Mouse (Mus musculus): ENCODE data around the gene Tex101. TPM values are rescaled to one million over a fixed set of nuclear protein-coding genes. Genes with fewer than 3 reads are reported as not detected.

The Tex101 gene
- polyA plus RNA-seq, 1 experiment from 2014 or later: not detected

GRCm38 (mm10) chr7:24664301-24664700, 12.2 kb downstream of the Tex101 start:
- no peak for ATAC-seq
- Histone ChIP-seq H3K27me3 (replicated peaks; ENCODE audit: control insufficient read depth, insufficient read depth, low read length) (no peaks in the 10 kb centered on the region), H3K4me1 (replicated peaks; ENCODE audit: control insufficient read depth, insufficient read depth, low read length) (no peaks in the 10 kb centered on the region), H3K9me3 (ENCODE audit: control insufficient read depth, low read length) (no peaks in the 10 kb centered on the region), H3K36me3 (ENCODE audit: control insufficient read depth, insufficient read depth) (no peaks in the 10 kb centered on the region), H3K9ac (replicated peaks; ENCODE audit: low read depth, low read length) (no peak overlapping the region), H3K4me2 (ENCODE audit: low read length) (no peak overlapping the region), H3K4me3 (replicated peaks; ENCODE audit: low read length) (no peak overlapping the region), H3K27ac (ENCODE audit: low read length) (no peak overlapping the region)
- WGBS: 34% methylated on average over 8 of the region's 8 CpGs

- no peak overlapping the region for H3K4me3 ChIP-seq (replicated peaks; ENCODE audit: low read length)
- 14% methylated on average over 8 of the region's 8 CpGs for WGBS
- no peaks in the 10 kb centered on the region for H3K27me3 ChIP-seq (replicated peaks; ENCODE audit: control insufficient read depth, insufficient read depth, low read length)
- H3K36me3 ChIP-seq (ENCODE audit: control insufficient read depth, insufficient read depth): no peaks in the 10 kb centered on the region
- H3K27ac ChIP-seq (ENCODE audit: low read length): no peak overlapping the region
- H3K4me1 ChIP-seq (replicated peaks; ENCODE audit: control insufficient read depth, insufficient read depth, low read length): no peaks in the 10 kb centered on the region
- ATAC-seq: peak; percentile 64
- H3K9me3 ChIP-seq (ENCODE audit: control insufficient read depth, low read length): no peaks in the 10 kb centered on the region
- H3K9ac ChIP-seq (replicated peaks; ENCODE audit: low read depth, low read length): no peak overlapping the region
- no peak overlapping the region for H3K4me2 ChIP-seq (ENCODE audit: low read length)
Observed at GRCm38 (mm10) chr7:24662575-24662974, 13.9 kb downstream of the Tex101 start.

- Histone ChIP-seq H3K27me3 (replicated peaks; ENCODE audit: control insufficient read depth, insufficient read depth, low read length) (no peaks in the 10 kb centered on the region), H3K36me3 (ENCODE audit: control insufficient read depth, insufficient read depth) (no peaks in the 10 kb centered on the region), H3K4me2 (ENCODE audit: low read length) (no peak overlapping the region), H3K27ac (ENCODE audit: low read length) (no peak overlapping the region), H3K9ac (replicated peaks; ENCODE audit: low read depth, low read length) (no peak overlapping the region), H3K4me1 (replicated peaks; ENCODE audit: control insufficient read depth, insufficient read depth, low read length) (no peaks in the 10 kb centered on the region), H3K9me3 (ENCODE audit: control insufficient read depth, low read length) (no peaks in the 10 kb centered on the region), H3K4me3 (replicated peaks; ENCODE audit: low read length) (no peak overlapping the region)
- ATAC-seq: no peak
- 77% methylated on average over 17 of the region's 17 CpGs for WGBS
Observed at GRCm38 (mm10) chr7:24661118-24661904, 15.2 kb downstream of the Tex101 start.

- ATAC-seq: no peak
- no peaks in the 10 kb centered on the region for H3K4me1 ChIP-seq (replicated peaks; ENCODE audit: control insufficient read depth, insufficient read depth, low read length)
- H3K27ac ChIP-seq (ENCODE audit: low read length): no peak overlapping the region
- H3K9ac ChIP-seq (replicated peaks; ENCODE audit: low read depth, low read length): no peak overlapping the region
- no peaks in the 10 kb centered on the region for H3K36me3 ChIP-seq (ENCODE audit: control insufficient read depth, insufficient read depth)
- H3K4me2 ChIP-seq (ENCODE audit: low read length): no peak overlapping the region
- H3K4me3 ChIP-seq (replicated peaks; ENCODE audit: low read length): no peak overlapping the region
- no peaks in the 10 kb centered on the region for H3K9me3 ChIP-seq (ENCODE audit: control insufficient read depth, low read length)
- H3K27me3 ChIP-seq (replicated peaks; ENCODE audit: control insufficient read depth, insufficient read depth, low read length): no peaks in the 10 kb centered on the region
- WGBS: 78% methylated on average over 12 of the region's 12 CpGs
Observed at GRCm38 (mm10) chr7:24659737-24660357, 16.6 kb downstream of the Tex101 start.

GRCm38 (mm10) chr7:24653681-24654080, 22.8 kb downstream of the Tex101 start:
- no peak for ATAC-seq
- Histone ChIP-seq H3K9ac (replicated peaks; ENCODE audit: low read depth, low read length) (no peak overlapping the region), H3K4me2 (ENCODE audit: low read length) (no peak overlapping the region), H3K4me1 (replicated peaks; ENCODE audit: control insufficient read depth, insufficient read depth, low read length) (no peaks in the 10 kb centered on the region), H3K36me3 (ENCODE audit: control insufficient read depth, insufficient read depth) (no peaks in the 10 kb centered on the region), H3K9me3 (ENCODE audit: control insufficient read depth, low read length) (no peaks in the 10 kb centered on the region), H3K27me3 (replicated peaks; ENCODE audit: control insufficient read depth, insufficient read depth, low read length) (no peaks in the 10 kb centered on the region), H3K4me3 (replicated peaks; ENCODE audit: low read length) (no peak overlapping the region), H3K27ac (ENCODE audit: low read length) (no peak overlapping the region)
- 23% methylated on average over 7 of the region's 7 CpGs for WGBS

GRCm38 (mm10) chr7:24646486-24646885, 30.0 kb downstream of the Tex101 start:
- Histone ChIP-seq H3K9ac (replicated peaks; ENCODE audit: low read depth, low read length) (no peak overlapping the region), H3K27ac (ENCODE audit: low read length) (no peak overlapping the region), H3K4me3 (replicated peaks; ENCODE audit: low read length) (no peak overlapping the region), H3K4me2 (ENCODE audit: low read length) (no peak overlapping the region), H3K4me1 (replicated peaks; ENCODE audit: control insufficient read depth, insufficient read depth, low read length) (no peaks in the 10 kb centered on the region), H3K27me3 (replicated peaks; ENCODE audit: control insufficient read depth, insufficient read depth, low read length) (no peaks in the 10 kb centered on the region), H3K36me3 (ENCODE audit: control insufficient read depth, insufficient read depth) (no peaks in the 10 kb centered on the region), H3K9me3 (ENCODE audit: control insufficient read depth, low read length) (no peaks in the 10 kb centered on the region)
- no peak for ATAC-seq
- 81% methylated on average over 7 of the region's 7 CpGs for WGBS

- WGBS: 76% methylated on average over 7 of the region's 7 CpGs
Observed at GRCm38 (mm10) chr7:24644996-24645395, 31.5 kb downstream of the Tex101 start.

GRCm38 (mm10) chr7:24644492-24644891, 32.0 kb downstream of the Tex101 start:
- Histone ChIP-seq H3K9me3 (ENCODE audit: control insufficient read depth, low read length) (no peaks in the 10 kb centered on the region), H3K36me3 (ENCODE audit: control insufficient read depth, insufficient read depth) (no peaks in the 10 kb centered on the region), H3K4me3 (replicated peaks; ENCODE audit: low read length) (no peak overlapping the region), H3K27me3 (replicated peaks; ENCODE audit: control insufficient read depth, insufficient read depth, low read length) (peaks cover 12% of the 10 kb centered on the region; the same call in 1 of the 2 replicates), H3K27ac (ENCODE audit: low read length) (no peak overlapping the region), H3K4me2 (ENCODE audit: low read length) (no peak overlapping the region), H3K4me1 (replicated peaks; ENCODE audit: control insufficient read depth, insufficient read depth, low read length) (no peaks in the 10 kb centered on the region), H3K9ac (replicated peaks; ENCODE audit: low read depth, low read length) (no peak overlapping the region)
- ATAC-seq: no peak
- WGBS: 88% methylated on average over 6 of the region's 6 CpGs

More at GRCm38 (mm10) chr7:24644996-24645395, 31.5 kb downstream of the Tex101 start:
- Histone ChIP-seq H3K4me3 (replicated peaks; ENCODE audit: low read length) (no peak overlapping the region), H3K4me2 (ENCODE audit: low read length) (no peak overlapping the region), H3K9me3 (ENCODE audit: control insufficient read depth, low read length) (no peaks in the 10 kb centered on the region), H3K36me3 (ENCODE audit: control insufficient read depth, insufficient read depth) (no peaks in the 10 kb centered on the region), H3K4me1 (replicated peaks; ENCODE audit: control insufficient read depth, insufficient read depth, low read length) (no peaks in the 10 kb centered on the region), H3K27me3 (replicated peaks; ENCODE audit: control insufficient read depth, insufficient read depth, low read length) (peaks cover 7% of the 10 kb centered on the region; the same call in 1 of the 2 replicates), H3K9ac (replicated peaks; ENCODE audit: low read depth, low read length) (no peak overlapping the region), H3K27ac (ENCODE audit: low read length) (no peak overlapping the region)
- no peak for ATAC-seq

GRCm38 (mm10) chr7:24642491-24642890, 34.0 kb downstream of the Tex101 start:
- H3K4me2 ChIP-seq (ENCODE audit: low read length): no peak overlapping the region
- H3K4me1 ChIP-seq (replicated peaks; ENCODE audit: control insufficient read depth, insufficient read depth, low read length): peaks cover 9% of the 10 kb centered on the region
- H3K27me3 ChIP-seq (replicated peaks; ENCODE audit: control insufficient read depth, insufficient read depth, low read length): peaks cover 29% of the 10 kb centered on the region
- 11% methylated on average over 9 of the region's 9 CpGs for WGBS
- no peaks in the 10 kb centered on the region for H3K36me3 ChIP-seq (ENCODE audit: control insufficient read depth, insufficient read depth)
- H3K4me3 ChIP-seq (replicated peaks; ENCODE audit: low read length): no peak overlapping the region
- H3K9me3 ChIP-seq (ENCODE audit: control insufficient read depth, low read length): no peaks in the 10 kb centered on the region
- no peak overlapping the region for H3K27ac ChIP-seq (ENCODE audit: low read length)
- ATAC-seq: no peak
- no peak overlapping the region for H3K9ac ChIP-seq (replicated peaks; ENCODE audit: low read depth, low read length)

Data from forebrain, embryonic 16.5 days (tissue).